Mouse (Mus musculus): ENCODE measurements around the gene Cdk2ap2. TPM values are rescaled to one million over a fixed set of nuclear protein-coding genes. Genes with fewer than 3 reads are reported as not detected.
"Not testable (repeated sequence)": the region's sequence is repeated elsewhere in the genome, so short reads cannot be mapped to it uniquely, and the experiment has no call there.

Gene Cdk2ap2
- total RNA-seq (2021) = 10 to 100 TPM; 25.0 to 34.1 TPM
- long read RNA-seq, experiment 1, transcript Cdk2ap2-201 (4 exons, 1,080 nt) = major isoform, 21 of 31 reads
- long read RNA-seq, experiment 1, partial matches to known transcripts = 3 of 31 reads
- long read RNA-seq, experiment 1, other reads (novel, unspliced or antisense) = 2 of 31 reads
- long read RNA-seq, experiment 2, transcript Cdk2ap2-201 (4 exons, 1,080 nt) = major isoform, 56 of 73 reads
- long read RNA-seq, experiment 2, partial matches to known transcripts = 6 of 73 reads
- long read RNA-seq, experiment 2, other reads (novel, unspliced or antisense) = 1 of 73 reads

GRCm38 (mm10) chr19:4096642-4097440 is at the start of gene Cdk2ap2:
Gene Cdk2ap2, plus strand, starts transcription at chr19:4097182.
- DNase-seq (ENCODE audit: low spot score in 2 of 2) = peak; percentile 99 to 100

GRCm38 (mm10) chr19:4047859-4048258 is 49.1 kb upstream of the Cdk2ap2 start:
- DNase-seq (ENCODE audit: low spot score in 2 of 2) = peak; percentile 49 to 77

- not testable (repeated sequence) for DNase-seq (ENCODE audit: low spot score in 2 of 2)
Measured at GRCm38 (mm10) chr19:4049069-4049468, 47.9 kb upstream of the Cdk2ap2 start.

- no peak for DNase-seq (ENCODE audit: low spot score in 2 of 2)
Measured at GRCm38 (mm10) chr19:4051016-4051415, 46.0 kb upstream of the Cdk2ap2 start.

GRCm38 (mm10) chr19:4051741-4052515 is 45.1 kb upstream of the Cdk2ap2 start:
- peak; percentile 32 to 33 for DNase-seq (ENCODE audit: low spot score in 2 of 2)

GRCm38 (mm10) chr19:4052516-4053030 is 44.4 kb upstream of the Cdk2ap2 start:
- DNase-seq (ENCODE audit: low spot score in 2 of 2) = no peak

- DNase-seq (ENCODE audit: low spot score in 2 of 2) = no peak
Measured at GRCm38 (mm10) chr19:4054613-4055012, 42.4 kb upstream of the Cdk2ap2 start.

GRCm38 (mm10) chr19:4055216-4055946 is 41.6 kb upstream of the Cdk2ap2 start:
- no peak for DNase-seq (ENCODE audit: low spot score in 2 of 2)

- DNase-seq (ENCODE audit: low spot score in 2 of 2) = no peak
Measured at GRCm38 (mm10) chr19:4055947-4056693, 40.9 kb upstream of the Cdk2ap2 start.

- DNase-seq (ENCODE audit: low spot score in 2 of 2) = no peak
Measured at GRCm38 (mm10) chr19:4056727-4057126, 40.3 kb upstream of the Cdk2ap2 start.

GRCm38 (mm10) chr19:4057389-4057788 is 39.6 kb upstream of the Cdk2ap2 start:
- DNase-seq (ENCODE audit: low spot score in 2 of 2) = no peak

GRCm38 (mm10) chr19:4057962-4058361 is 39.0 kb upstream of the Cdk2ap2 start:
- no peak for DNase-seq (ENCODE audit: low spot score in 2 of 2)

GRCm38 (mm10) chr19:4058581-4058980 is 38.4 kb upstream of the Cdk2ap2 start:
- no peak for DNase-seq (ENCODE audit: low spot score in 2 of 2)

- no peak for DNase-seq (ENCODE audit: low spot score in 2 of 2)
Measured at GRCm38 (mm10) chr19:4059069-4059740, 37.8 kb upstream of the Cdk2ap2 start, which contains the start of gene Gstp3. Gene Gstp3, minus strand, starts transcription at chr19:4059569.

- DNase-seq (ENCODE audit: low spot score in 2 of 2) = not testable (repeated sequence)
Measured at GRCm38 (mm10) chr19:4060044-4060898, 36.7 kb upstream of the Cdk2ap2 start.

GRCm38 (mm10) chr19:4060899-4061465 is 36.0 kb upstream of the Cdk2ap2 start:
- DNase-seq (ENCODE audit: low spot score in 2 of 2) = no peak

GRCm38 (mm10) chr19:4063357-4063756 is 33.6 kb upstream of the Cdk2ap2 start:
- DNase-seq (ENCODE audit: low spot score in 2 of 2) = not testable (repeated sequence)

- DNase-seq (ENCODE audit: low spot score in 2 of 2) = not testable (repeated sequence)
Measured at GRCm38 (mm10) chr19:4064501-4064900, 32.5 kb upstream of the Cdk2ap2 start.
